Mouse (Mus musculus) CH12.LX (cell line): ENCODE measurements around the gene Lrrc55. TPM values are rescaled to one million over a fixed set of nuclear protein-coding genes. Genes with fewer than 3 reads are reported as not detected.

Source experiments
- DNase-seq: peaks from one replicate; pipeline ENCODE4 v3.0.0-alpha.2; 2013; ENCODE audit errors: extremely low read depth
- H3K27ac ChIP-seq: 2 replicates; pipeline ENCODE4 v1.5.1; 2012; ENCODE audit warnings: low read depth, mild to moderate bottlenecking, control low read depth, moderate library complexity; ENCODE audit not compliant: insufficient read depth
- H3K27me3 ChIP-seq: replicated peaks from 2 replicates; pipeline ENCODE3; 2012; ENCODE audit warnings: inconsistent platforms
- H3K36me3 ChIP-seq, 2 experiments: replicated peaks in 1 of 2; 2 replicates each; pipeline versions ENCODE3 to v1.6.1; 2012; ENCODE audit warnings: inconsistent platforms in 1 of 2, low read length in 1 of 2, mild to moderate bottlenecking in 1 of 2, mixed read lengths in 1 of 2, moderate library complexity in 1 of 2; ENCODE audit not compliant: control insufficient read depth in 1 of 2, insufficient read depth in 1 of 2
- H3K4me1 ChIP-seq, 2 experiments: 2 replicates each; pipeline ENCODE4 v1.6.1; 2012; ENCODE audit warnings: inconsistent platforms in 1 of 2, moderate library complexity in 1 of 2; ENCODE audit not compliant: insufficient read depth in 2 of 2, control insufficient read depth in 1 of 2
- H3K4me2 ChIP-seq: 2 replicates; pipeline ENCODE4 v1.6.1; 2012; ENCODE audit warnings: low read depth, mild to moderate bottlenecking, control low read depth; ENCODE audit not compliant: poor library complexity, insufficient read depth, severe bottlenecking
- H3K4me3 ChIP-seq, 3 experiments: fragments of 150-350 bp in 1 of 3; sonication (generic) in 1 of 3; replicated peaks in 1 of 3; 2 replicates each; pipeline versions ENCODE3 to v1.5.1; 2011 to 2012; ENCODE audit warnings: low read depth in 2 of 3, low read length in 2 of 3, mild to moderate bottlenecking in 2 of 3, moderate library complexity in 2 of 3, control low read depth in 1 of 3, improper control_type of control experiment in 1 of 3, inconsistent platforms in 1 of 3, mixed read lengths in 1 of 3; ENCODE audit not compliant: poor library complexity in 1 of 3
- H3K79me2 ChIP-seq: replicated peaks from 2 replicates; pipeline ENCODE4 v1.6.1; 2012; ENCODE audit warnings: mild to moderate bottlenecking, moderate library complexity; ENCODE audit not compliant: control insufficient read depth, poor library complexity, insufficient read depth, severe bottlenecking; ENCODE audit errors: extremely low read depth
- H3K9ac ChIP-seq: 2 replicates; pipeline ENCODE4 v1.6.1; 2012; ENCODE audit warnings: low read depth, mild to moderate bottlenecking, control low read depth, moderate library complexity; ENCODE audit not compliant: insufficient read depth
- H3K9me3 ChIP-seq: replicated peaks from 2 replicates; pipeline ENCODE3; 2012; ENCODE audit warnings: low read length, inconsistent platforms, mixed read lengths
- CHD1 ChIP-seq: IDR thresholded peaks from 2 replicates; pipeline ENCODE4 v1.6.1; 2012; ENCODE audit warnings: low read depth, low read length, improper control_type of control experiment, inconsistent platforms
- CHD2 ChIP-seq: IDR thresholded peaks from 2 replicates; pipeline ENCODE4 v1.6.1; 2011; ENCODE audit warnings: low read length, improper control_type of control experiment
- CTCF ChIP-seq, 2 experiments: IDR thresholded peaks in 1 of 2; conservative IDR thresholded peaks in 1 of 2; 2 replicates each; pipeline ENCODE4 v1.5.1; 2011 to 2012; ENCODE audit warnings: low read depth in 2 of 2, low read length in 2 of 2, improper control_type of control experiment in 1 of 2, inconsistent platforms in 1 of 2, mild to moderate bottlenecking in 1 of 2, moderate library complexity in 1 of 2
- E2F4 ChIP-seq: IDR thresholded peaks from 2 replicates; pipeline ENCODE4 v1.6.1; 2011; ENCODE audit warnings: low read depth, low read length, improper control_type of control experiment; ENCODE audit not compliant: insufficient replicate concordance
- EP300 ChIP-seq: IDR thresholded peaks from 2 replicates; pipeline ENCODE4 v1.6.1; 2011; ENCODE audit warnings: low read length, improper control_type of control experiment
- ETS1 ChIP-seq: conservative IDR thresholded peaks from 2 replicates; pipeline ENCODE4 v1.6.1; 2012; ENCODE audit warnings: low read depth, mild to moderate bottlenecking, inconsistent platforms, low read length, improper control_type of control experiment, moderate library complexity
- GABPA ChIP-seq: IDR thresholded peaks from 2 replicates; pipeline ENCODE4 v1.6.1; 2012; ENCODE audit warnings: low read depth, low read length, improper control_type of control experiment, inconsistent platforms; ENCODE audit not compliant: insufficient replicate concordance
- IRF4 ChIP-seq: IDR thresholded peaks from 2 replicates; pipeline ENCODE4 v1.6.1; 2014; ENCODE audit warnings: low read depth, mild to moderate bottlenecking, inconsistent platforms, low read length, improper control_type of control experiment
- JUN ChIP-seq: IDR thresholded peaks from 2 replicates; pipeline ENCODE4 v1.6.1; 2011; ENCODE audit warnings: low read depth, mild to moderate bottlenecking, low read length, improper control_type of control experiment, moderate library complexity; ENCODE audit not compliant: insufficient read depth
- JUND ChIP-seq: conservative IDR thresholded peaks from 2 replicates; pipeline ENCODE4 v1.6.1; 2011; ENCODE audit warnings: low read depth, low read length, improper control_type of control experiment
- KAT2A ChIP-seq: IDR thresholded peaks from 2 replicates; pipeline ENCODE4 v1.6.1; 2012; ENCODE audit warnings: low read length, improper control_type of control experiment, inconsistent platforms; ENCODE audit not compliant: insufficient replicate concordance
- MAFK ChIP-seq: IDR thresholded peaks from 2 replicates; pipeline ENCODE4 v1.6.1; 2011; ENCODE audit warnings: low read length, improper control_type of control experiment; ENCODE audit not compliant: insufficient replicate concordance
- MXI1 ChIP-seq: IDR thresholded peaks from 2 replicates; pipeline ENCODE4 v1.6.1; 2011; ENCODE audit warnings: mild to moderate bottlenecking, low read depth, low read length, improper control_type of control experiment
- PAX5 ChIP-seq: IDR thresholded peaks from 2 replicates; pipeline ENCODE4 v1.6.1; 2012; ENCODE audit warnings: low read length, inconsistent platforms, mixed read lengths
- RAD21 ChIP-seq: IDR thresholded peaks from 2 replicates; pipeline ENCODE4 v1.6.1; 2011; ENCODE audit warnings: low read depth, mild to moderate bottlenecking, low read length, improper control_type of control experiment, moderate library complexity
- SIN3A ChIP-seq: IDR thresholded peaks from 2 replicates; pipeline ENCODE4 v1.6.1; 2012; ENCODE audit warnings: low read length, improper control_type of control experiment, inconsistent platforms
- TBP ChIP-seq: conservative IDR thresholded peaks from 2 replicates; pipeline ENCODE4 v1.6.1; 2011; ENCODE audit warnings: low read depth, low read length, improper control_type of control experiment
- TCF12 ChIP-seq: IDR thresholded peaks from 2 replicates; pipeline ENCODE4 v1.6.1; 2014; ENCODE audit warnings: low read depth, mild to moderate bottlenecking, inconsistent platforms, low read length, improper control_type of control experiment
- USF1 ChIP-seq: IDR thresholded peaks from 2 replicates; pipeline ENCODE4 v1.6.1; 2014; ENCODE audit warnings: low read depth, mild to moderate bottlenecking, inconsistent platforms, low read length, improper control_type of control experiment
- USF2 ChIP-seq: conservative IDR thresholded peaks from 2 replicates; pipeline ENCODE4 v1.6.1; 2011; ENCODE audit warnings: low read depth, low read length, improper control_type of control experiment
- ZC3H11A ChIP-seq: IDR thresholded peaks from 2 replicates; pipeline ENCODE4 v1.6.1; 2012; ENCODE audit warnings: low read depth, mild to moderate bottlenecking, inconsistent platforms, low read length, improper control_type of control experiment
- ZKSCAN1 ChIP-seq: IDR thresholded peaks from 2 replicates; pipeline ENCODE4 v1.6.1; 2012; ENCODE audit warnings: low read depth, inconsistent platforms, low read length, improper control_type of control experiment, borderline replicate concordance
- ZMIZ1 ChIP-seq: IDR thresholded peaks from 2 replicates; pipeline ENCODE4 v1.6.1; 2012; ENCODE audit warnings: low read depth, mild to moderate bottlenecking, inconsistent platforms, low read length, improper control_type of control experiment
- dilution Hi-C: fragments of 300-500 bp; cut with MboI; formaldehyde crosslinking; loops from 2 replicates; pipeline ENCODE4 v1.14.3; 2020; ENCODE audit warnings: low sequenced_read_pairs; ENCODE audit not compliant: extremely low pct_unique_long_range_greater_than_20kb, extremely low pct_ligation_motif_present
- in situ Hi-C: fragments of 300-500 bp; cut with MboI; formaldehyde crosslinking; loops from 3 replicates; pipeline ENCODE4 v1.14.3; 2019; ENCODE audit warnings: low sequenced_read_pairs, low pct_ligation_motif_present, low pct_unique_long_range_greater_than_20kb, mixed read lengths
- polyA plus RNA-seq: library from polyadenylated mRNA; unstranded; fragments of >175 nt; gene quantifications from 2 replicates; pipeline ENCODE4 v1.2.1, GENCODE M21; 2012; ENCODE audit warnings: low read depth; ENCODE audit not compliant: insufficient read length
- total RNA-seq, 2 experiments: library from RNA; depleted of rRNA; stranded (reverse); fragments of 300-350 nt in 1 of 2; fragments of >200 nt in 1 of 2; gene quantifications; 2 replicates each; pipeline ENCODE4 v1.2.3; 2012 to 2014

Lrrc55 gene
- total and polyA plus RNA-seq, 3 experiments, result not detected

GRCm38 (mm10) chr2:85173545-85173944, 23.5 kb downstream of the Lrrc55 start:
- Histone ChIP-seq H3K27me3 (peaks cover 41% of the 10 kb centered on the region), H3K4me3 (no peak overlapping the region), H3K9ac (no peak overlapping the region), H3K9me3 (no peaks in the 10 kb centered on the region), H3K36me3 (no peaks in the 10 kb centered on the region), H3K27ac (no peak overlapping the region), H3K4me1 (no peaks in the 10 kb centered on the region), H3K4me2 (no peak overlapping the region), H3K79me2 (no peaks in the 10 kb centered on the region)
- dilution Hi-C loops, result no loop called here
- TF ChIP-seq USF1 (no peak), EP300 (no peak), PAX5 (no peak), JUN (no peak), CHD2 (no peak), IRF4 (no peak), ZC3H11A (no peak), ZMIZ1 (no peak), CTCF (conservative IDR thresholded peaks at IDR 0.05 in 1 of 2, IDR thresholded peaks at IDR 0.05 in 1 of 2; ENCODE audit: low read depth in 2 of 2, low read length in 2 of 2) (no peak), MAFK (no peak), TBP (no peak), USF2 (no peak), TCF12 (no peak), GABPA (no peak), KAT2A (no peak), E2F4 (no peak), ETS1 (no peak), ZKSCAN1 (no peak)
- no peak for DNase-seq
- in situ Hi-C loops, result no loop called here

- Histone ChIP-seq H3K79me2 (no peaks in the 10 kb centered on the region), H3K4me2 (no peak overlapping the region), H3K9me3 (no peaks in the 10 kb centered on the region), H3K27me3 (peaks cover 45% of the 10 kb centered on the region), H3K4me3 (no peak overlapping the region), H3K27ac (no peak overlapping the region), H3K36me3 (no peaks in the 10 kb centered on the region), H3K4me1 (no peaks in the 10 kb centered on the region), H3K9ac (no peak overlapping the region)
- TF ChIP-seq CHD2, result no peak
- no peak for TF ChIP-seq EP300
- no peak for TF ChIP-seq MXI1
- no peak for TF ChIP-seq MAFK
- TF ChIP-seq E2F4, result no peak
- no peak for TF ChIP-seq JUN
- no peak for TF ChIP-seq CTCF (conservative IDR thresholded peaks at IDR 0.05 in 1 of 2, IDR thresholded peaks at IDR 0.05 in 1 of 2; ENCODE audit: low read depth in 2 of 2, low read length in 2 of 2)
- TF ChIP-seq CHD1, result no peak
- TF ChIP-seq USF2, result no peak
- no peak for TF ChIP-seq SIN3A
- TF ChIP-seq RAD21, result no peak
- no peak for TF ChIP-seq JUND
- TF ChIP-seq ZC3H11A, result no peak
- dilution Hi-C loops, result no loop called here
- no peak for DNase-seq
- in situ Hi-C loops, result no loop called here
These were observed 24.3 kb downstream of the Lrrc55 start for GRCm38 (mm10) chr2:85172763-85173103.
